Mouse (Mus musculus) CH12F3 (cell line): Measurements from ENCODE around the gene Srebf1.

Experiments used
- in situ Hi-C: fragments of 300-500 bp; cut with MboI; formaldehyde crosslinking; loops from 2 replicates; pipeline ENCODE4 v1.14.3; 2020; ENCODE audit warnings: low sequenced_read_pairs

The Srebf1 gene

DNA sequence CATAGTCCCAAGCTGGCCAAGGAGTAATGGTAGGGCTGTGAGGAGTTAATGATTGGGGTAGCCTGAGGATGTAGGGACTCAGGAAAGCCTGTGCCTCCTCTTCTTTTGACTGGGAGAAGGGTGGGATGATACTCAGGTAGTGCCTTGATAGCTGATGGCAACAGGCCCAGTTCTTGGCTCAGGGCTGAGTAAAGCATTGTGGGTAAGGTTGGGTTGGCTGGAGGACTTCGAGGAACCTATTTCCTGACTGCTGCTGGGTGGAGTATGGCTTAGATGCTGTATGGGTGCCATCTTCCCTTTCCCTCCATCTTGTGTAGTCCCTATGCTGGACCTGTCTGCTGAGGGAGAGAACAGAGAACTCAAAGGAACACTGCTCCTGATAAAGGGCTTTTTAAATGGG is 70.0 kb downstream of the Srebf1 start:
- in situ Hi-C loops = no loop called here

DNA sequence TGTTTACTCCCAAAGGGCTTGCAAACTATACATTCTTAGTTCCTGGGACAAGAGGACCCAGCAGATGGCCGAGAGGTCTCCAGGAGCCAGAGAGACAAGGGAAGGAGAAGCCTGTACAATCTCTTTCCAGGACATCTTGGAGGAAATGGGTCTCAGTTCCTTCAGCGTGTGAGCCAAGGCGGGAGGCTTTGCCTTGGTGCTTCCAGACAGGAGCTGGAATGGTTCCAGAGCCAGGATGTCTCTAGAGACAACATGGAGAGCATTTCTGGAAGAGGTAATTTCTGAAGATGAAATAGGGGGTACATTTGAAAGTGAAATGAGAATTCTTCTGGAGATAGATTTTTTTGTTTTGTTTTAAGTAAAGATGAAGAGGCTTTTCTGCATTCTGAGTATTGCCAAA is 71.7 kb downstream of the Srebf1 start:
- in situ Hi-C loops = no loop called here
